Mouse (Mus musculus) urinary bladder, postnatal 4 days (tissue): ENCODE measurements at regions not wholly inside any gene's neighbourhood (a gene's known extent, or its start where the extent isn't known, plus 50 kb on each side); places are given as distances from the start of the nearest gene placed in this dataset.
"Not testable (repeated sequence)": the region's sequence is repeated elsewhere in the genome, so short reads cannot be mapped to it uniquely, and the experiment has no call there.

Experiments
- DNase-seq, 2 experiments: peaks; one replicate each; pipeline ENCODE4 v3.0.0; 2021 to 2022; ENCODE audit warnings: low spot score in 2 of 2

DNA sequence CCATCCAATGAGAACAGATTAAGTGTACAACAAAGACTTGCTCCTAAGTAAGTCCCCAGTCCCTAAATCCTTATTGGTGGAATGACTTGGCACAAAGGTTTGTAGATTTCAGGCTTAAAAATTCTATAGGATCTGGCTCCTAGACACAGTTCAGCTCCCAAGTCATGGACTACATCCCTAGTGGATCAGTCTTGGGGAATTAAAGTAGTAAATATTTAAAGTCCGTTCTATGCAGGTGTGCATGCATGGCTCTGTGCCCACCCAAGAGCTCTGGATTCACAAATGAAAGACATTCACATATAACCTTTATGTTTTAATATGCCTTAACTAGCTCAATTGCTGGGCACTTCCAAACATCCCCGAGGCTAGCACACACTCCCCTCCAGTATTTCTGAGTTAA lies 162.8 kb downstream of the Akr1d1 start:
- no peak for DNase-seq

DNA sequence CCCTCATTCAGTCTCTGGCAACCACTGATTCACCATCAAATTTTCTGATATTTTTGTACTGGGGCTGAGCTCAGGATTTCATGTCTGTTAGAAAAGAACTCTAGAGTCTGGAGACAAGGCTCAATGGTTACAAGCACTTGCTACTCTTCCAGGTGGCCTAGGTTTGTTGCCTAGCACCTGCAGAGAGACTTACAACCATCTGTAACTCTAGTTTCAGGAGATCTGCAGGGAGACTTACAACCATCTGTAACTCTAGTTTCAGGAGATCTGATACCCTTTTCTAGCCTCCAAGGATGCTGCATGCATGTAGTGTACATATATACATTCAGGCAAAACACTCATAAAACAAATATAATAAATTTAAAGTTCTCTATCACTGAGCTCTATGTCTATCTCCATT lies 166.1 kb downstream of the Akr1d1 start:
- DNase-seq: no peak

DNA sequence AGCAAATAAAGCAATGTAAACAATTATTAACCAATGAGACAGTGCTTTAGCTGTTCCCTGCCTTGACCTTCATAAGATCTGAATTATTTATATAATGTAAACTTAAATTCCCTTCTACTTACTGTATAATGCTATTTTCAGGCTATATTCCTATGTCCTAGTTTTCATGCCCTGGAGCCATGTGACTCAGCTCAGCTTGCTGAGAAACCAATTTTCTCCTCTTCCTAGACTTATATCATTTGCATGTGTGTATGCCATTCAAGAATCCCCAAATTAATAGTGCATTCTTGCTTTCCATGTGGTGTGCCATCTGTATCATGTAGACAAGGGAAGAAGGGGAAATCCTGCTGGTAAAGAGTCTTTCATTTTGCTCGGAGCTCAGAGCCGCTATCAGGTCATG lies 166.7 kb upstream of the Trim24 start:
- DNase-seq: no peak

GRCm38 (mm10) chr6:37705733-37706145 lies 164.9 kb upstream of the Trim24 start:
- DNase-seq: no peak

- not testable (repeated sequence) for DNase-seq
These were observed 162.9 kb upstream of the Trim24 start for GRCm38 (mm10) chr6:37707671-37708070.

GRCm38 (mm10) chr6:37711766-37712165 lies 158.8 kb upstream of the Trim24 start:
- DNase-seq: no peak

GRCm38 (mm10) chr6:37713411-37713810 lies 157.2 kb upstream of the Trim24 start:
- DNase-seq: no peak

DNA sequence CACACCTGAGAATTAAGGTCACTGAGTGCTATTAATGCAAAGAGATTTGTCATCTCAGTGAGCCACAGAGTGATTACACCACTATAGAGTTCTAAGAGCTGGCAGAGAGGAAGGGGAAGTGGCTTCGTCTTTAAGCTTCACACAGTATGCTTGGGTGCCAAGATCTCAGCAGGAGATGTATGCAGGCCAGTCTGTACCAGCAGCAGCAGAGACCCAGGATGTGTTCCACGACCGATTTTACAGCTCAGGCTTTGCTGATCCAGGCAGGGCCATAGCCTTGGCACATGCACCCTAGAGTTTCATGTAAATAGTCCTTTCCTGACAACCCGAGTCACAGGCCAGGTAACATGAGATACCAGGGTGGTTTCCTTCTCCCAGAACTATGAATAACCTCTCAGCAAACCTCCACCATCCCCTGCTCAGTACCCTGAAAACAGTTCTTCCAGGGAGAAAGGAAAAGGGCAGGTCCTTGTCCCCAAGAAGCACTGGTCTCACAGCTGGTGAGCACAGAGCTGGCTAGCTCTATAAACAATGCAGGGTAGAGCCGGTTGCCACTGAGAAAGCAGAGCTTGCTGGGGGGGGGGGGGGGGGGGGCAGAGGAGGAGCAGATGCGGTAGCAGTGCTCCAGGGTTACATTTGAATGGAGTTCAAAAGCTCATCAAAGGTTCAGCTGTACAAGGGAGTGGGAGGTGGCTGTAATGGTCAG lies 156.2 kb upstream of the Trim24 start:
- DNase-seq: no peak

GRCm38 (mm10) chr6:37721736-37722135 lies 148.9 kb upstream of the Trim24 start:
- no peak for DNase-seq

DNA sequence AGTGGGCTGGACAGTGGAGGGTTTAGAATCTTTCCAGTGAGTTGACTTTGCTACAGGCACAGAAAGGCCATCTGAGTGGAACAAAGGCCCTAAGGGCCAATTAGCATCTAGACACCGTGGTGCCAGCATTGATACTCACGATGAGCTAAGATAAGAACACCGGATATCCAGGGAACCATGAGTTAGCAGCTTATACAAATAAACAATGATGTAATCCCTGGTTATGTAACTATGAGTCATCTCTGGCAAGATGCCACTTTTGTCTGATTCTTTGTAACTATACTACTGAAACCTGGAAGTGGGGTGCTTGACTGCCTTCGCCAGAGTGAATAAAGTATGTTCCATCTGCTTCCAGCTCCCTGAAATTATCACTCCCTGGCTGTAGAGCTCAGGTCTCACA lies 147.3 kb upstream of the Trim24 start:
- no peak for DNase-seq

DNA sequence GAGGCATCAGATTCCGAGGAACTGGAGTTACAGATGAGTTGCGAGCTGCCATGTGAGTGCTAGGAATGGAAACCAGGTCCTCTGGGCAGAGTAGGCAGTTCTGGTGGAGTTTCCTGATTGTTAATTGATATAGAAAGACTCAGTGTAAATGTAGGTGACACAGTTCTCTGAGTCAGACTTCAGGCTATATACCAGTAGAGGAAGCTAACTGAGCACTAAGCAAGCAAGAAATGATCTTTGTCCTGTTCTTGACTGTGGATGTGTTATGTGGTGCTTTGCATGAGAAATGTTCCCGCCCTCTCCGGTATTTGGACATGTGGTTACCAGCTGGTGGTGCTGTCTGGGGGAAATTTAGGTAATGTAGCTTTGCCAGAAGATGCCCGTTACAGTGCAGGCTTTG lies 146.4 kb upstream of the Trim24 start:
- no peak for DNase-seq

GRCm38 (mm10) chr6:37728621-37729020 lies 142.0 kb upstream of the Trim24 start:
- DNase-seq: no peak

GRCm38 (mm10) chr6:37729165-37729564 lies 141.4 kb upstream of the Trim24 start:
- DNase-seq: no peak

- no peak for DNase-seq
These were observed 139.9 kb upstream of the Trim24 start for GRCm38 (mm10) chr6:37730500-37731239.

DNA sequence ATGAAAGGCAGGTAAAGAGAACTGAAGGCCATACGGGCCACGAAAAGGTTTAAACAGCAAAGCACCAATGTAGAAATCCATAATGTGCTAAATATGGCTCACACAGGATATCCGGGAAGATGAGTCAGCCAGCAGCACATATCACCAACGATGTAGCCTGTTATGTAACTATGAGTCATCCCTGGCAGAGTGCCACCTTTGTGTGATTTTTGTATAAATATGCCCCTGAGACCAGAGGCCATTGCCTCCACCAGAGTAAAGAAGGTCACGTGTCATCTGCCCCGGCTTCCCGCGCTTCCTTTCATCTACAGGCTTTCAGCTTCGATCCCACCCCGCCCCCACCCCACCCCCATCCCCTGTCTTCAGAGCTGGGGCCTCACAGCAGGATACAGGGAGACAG lies 138.2 kb upstream of the Trim24 start:
- peak; percentile 44 to 69 for DNase-seq

GRCm38 (mm10) chr6:37735288-37735961 lies 135.2 kb upstream of the Trim24 start:
- DNase-seq: no peak

- DNase-seq: no peak
These were observed 134.7 kb upstream of the Trim24 start for GRCm38 (mm10) chr6:37735962-37736297.

DNA sequence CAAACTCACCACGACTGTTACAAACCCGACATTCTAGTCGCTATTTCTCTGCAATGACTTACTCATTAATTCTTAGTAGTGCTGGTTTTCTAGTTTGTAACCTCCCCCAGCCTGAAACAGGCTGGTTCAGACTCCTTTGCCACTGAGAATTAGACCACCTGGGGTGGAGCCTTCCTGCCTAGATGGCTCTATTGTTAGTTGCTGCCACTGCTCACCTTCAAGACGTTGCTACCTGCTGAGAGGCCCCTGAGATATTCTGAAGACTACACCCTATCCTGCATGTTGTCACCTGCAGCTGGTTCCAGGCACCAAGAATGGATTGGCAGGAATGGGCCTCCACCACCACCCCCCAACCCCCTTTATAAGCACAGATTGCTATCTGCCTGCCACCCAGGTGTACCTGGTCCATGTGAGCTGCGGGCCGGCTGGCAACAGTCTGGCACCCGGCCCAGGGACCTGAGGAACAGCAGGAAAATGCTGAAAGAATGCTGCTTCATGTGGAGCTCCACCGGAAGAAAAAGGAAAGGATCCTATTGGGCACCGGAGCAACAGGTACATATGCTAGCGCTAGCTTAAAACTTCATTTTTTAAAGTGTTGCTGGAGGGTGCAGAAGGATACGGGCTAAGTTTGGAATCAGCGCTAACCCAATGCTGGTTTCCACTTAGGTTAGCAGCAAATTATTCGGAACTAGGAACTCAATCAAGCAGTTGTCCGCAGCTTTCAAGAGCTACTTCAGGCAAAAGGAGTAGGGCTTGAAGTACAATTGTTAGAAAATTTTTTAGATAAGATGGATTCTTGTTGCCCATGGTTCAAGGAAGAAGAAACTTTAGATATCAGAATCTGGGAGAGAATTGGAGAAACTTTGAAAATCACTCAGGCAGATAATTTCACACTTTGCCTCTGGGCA lies 129.4 kb upstream of the Trim24 start:
- DNase-seq: no peak

- DNase-seq: not testable (repeated sequence)
These were observed 128.7 kb upstream of the Trim24 start for GRCm38 (mm10) chr6:37741916-37742315.

- no peak for DNase-seq
These were observed 125.9 kb upstream of the Trim24 start for GRCm38 (mm10) chr6:37744679-37745078.

DNA sequence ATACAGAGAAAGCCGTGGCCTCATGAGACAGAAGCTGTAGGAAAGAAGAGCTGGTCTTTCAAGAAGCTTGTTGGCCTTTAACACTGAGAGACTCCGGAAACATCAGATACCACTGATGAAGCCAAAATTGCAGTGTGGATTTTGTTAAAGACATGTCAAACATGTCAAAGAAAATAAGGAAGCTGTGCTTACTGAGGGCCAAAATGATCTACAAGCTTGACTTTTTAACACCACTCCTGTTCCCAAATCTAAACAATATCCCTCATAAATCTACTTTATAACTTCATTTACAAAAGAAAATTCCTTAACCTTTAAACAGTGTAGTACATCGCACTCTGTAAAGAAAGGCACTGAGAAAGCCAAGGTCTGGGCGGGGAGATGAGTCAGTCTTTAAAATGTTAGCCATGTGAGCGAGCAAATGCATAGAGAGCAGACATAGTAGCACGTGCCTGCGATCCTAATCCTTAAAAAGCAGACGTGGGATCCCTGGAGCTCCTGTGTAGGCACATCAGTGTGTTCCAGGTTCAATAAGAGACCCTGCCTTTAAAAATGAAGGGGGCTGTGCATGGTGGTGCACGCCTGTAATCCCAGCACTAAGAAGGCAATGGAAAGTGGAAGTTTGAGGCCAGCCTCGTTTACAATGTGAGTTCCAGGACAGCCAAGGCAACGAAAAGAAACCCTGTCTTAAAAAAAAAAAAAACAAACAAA lies 125.1 kb upstream of the Trim24 start:
- DNase-seq: no peak
